Mouse (Mus musculus) stomach, postnatal 0 days (tissue): Measurements from ENCODE around the gene Slc39a1.

Source experiments
- CTCF ChIP-seq: IDR thresholded peaks from 2 replicates; pipeline ENCODE4 v1.5.1; 2016; ENCODE audit warnings: antibody characterized with exemption, low read depth, mild to moderate bottlenecking, moderate library complexity
- EP300 ChIP-seq: optimal IDR thresholded peaks from 2 replicates; pipeline ENCODE3; 2016; ENCODE audit warnings: antibody characterized with exemption

GRCm38 (mm10) chr3:90290602-90291001 is 42.6 kb downstream of the Slc39a1 start:
- TF ChIP-seq CTCF = peak; percentile 25
- no peak for TF ChIP-seq EP300
